Mouse (Mus musculus): ENCODE results near the gene Cpxcr1.

Cpxcr1 gene

GRCm38 (mm10) chrX:116448644-116449043, at the start of gene Cpxcr1:
Cpxcr1 (plus strand) TSS chrX:116448944.
- no peak for DNase-seq (ENCODE audit: low spot score in 2 of 2)
